Mouse (Mus musculus): ENCODE data around the gene Calu.
"Not testable (repeated sequence)": the region's sequence is repeated elsewhere in the genome, so short reads cannot be mapped to it uniquely, and the experiment has no call there.

The Calu gene

GRCm38 (mm10) chr6:29363129-29363515 lies 15.3 kb downstream of the Calu start:
- DNase-seq: no peak

DNA sequence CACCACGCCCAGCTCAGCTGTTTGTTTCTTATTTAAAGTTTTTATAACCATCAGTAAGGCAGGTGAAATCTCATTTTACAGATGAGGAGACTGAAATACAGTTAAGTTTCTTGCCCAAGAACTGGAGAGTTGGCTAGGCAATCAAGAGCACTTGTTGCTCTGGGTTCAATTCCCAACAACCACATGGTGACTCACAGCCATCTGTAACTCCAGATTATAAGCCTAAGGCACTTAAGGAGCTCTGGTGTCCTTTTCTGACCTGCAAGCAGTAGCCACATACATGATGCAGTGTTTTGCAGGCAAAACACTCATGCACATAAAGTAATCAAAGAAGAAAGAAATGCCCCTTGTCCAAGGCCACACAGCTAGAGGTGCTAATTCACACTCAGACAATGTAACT lies 17.4 kb downstream of the Calu start:
- DNase-seq: no peak

DNA sequence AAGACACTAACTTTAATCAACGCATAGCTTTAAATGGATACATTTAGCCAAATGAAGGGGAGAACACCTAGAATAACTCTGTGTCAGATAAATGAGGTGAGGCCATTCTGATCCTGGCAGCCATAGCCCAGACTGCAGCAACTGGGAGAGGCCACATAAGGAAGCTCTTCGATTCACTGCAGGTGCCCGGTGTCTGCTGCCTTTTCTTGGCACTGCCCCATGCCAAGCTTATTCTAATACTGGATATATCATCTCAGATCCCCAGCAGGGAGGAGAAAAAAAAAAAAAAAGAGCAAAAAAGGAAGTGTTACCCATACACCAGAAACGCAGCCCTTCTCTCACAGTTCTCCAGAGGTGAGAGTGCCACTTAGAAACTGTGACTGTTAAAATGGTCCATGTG lies 29.5 kb downstream of the Calu start:
- no peak for DNase-seq

- DNase-seq: no peak
These were observed 30.8 kb downstream of the Calu start for GRCm38 (mm10) chr6:29378678-29379077.

GRCm38 (mm10) chr6:29379954-29380353 lies 32.1 kb downstream of the Calu start:
- DNase-seq: no peak

DNA sequence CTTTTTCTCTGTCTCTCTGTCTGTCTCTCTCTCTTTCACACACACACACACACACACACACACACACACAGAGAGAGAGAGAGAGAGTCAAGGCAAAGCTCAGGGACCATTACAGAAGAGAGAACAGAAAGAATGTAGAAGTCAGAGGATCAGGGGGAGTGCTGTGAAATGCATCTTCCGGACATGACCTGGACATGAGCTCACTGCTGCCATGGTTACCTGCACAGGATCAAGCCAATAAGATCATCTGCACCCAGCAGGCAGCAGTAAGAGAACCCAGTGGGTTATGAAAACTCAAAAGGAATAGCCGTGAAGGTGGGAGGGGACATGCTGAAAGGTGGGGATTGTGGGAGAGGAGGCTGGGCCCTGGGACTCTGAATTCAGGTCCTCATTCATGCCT lies 34.6 kb downstream of the Calu start:
- DNase-seq: no peak

- peak; percentile 6 to 14 for DNase-seq
These were observed 40.2 kb downstream of the Calu start, which contains the start of gene Opn1sw for GRCm38 (mm10) chr6:29388052-29388518. Gene Opn1sw (minus strand): TSS chr6:29388468.

GRCm38 (mm10) chr6:29388606-29389080 lies 40.8 kb downstream of the Calu start:
- peak; percentile 87 to 92 for DNase-seq

DNA sequence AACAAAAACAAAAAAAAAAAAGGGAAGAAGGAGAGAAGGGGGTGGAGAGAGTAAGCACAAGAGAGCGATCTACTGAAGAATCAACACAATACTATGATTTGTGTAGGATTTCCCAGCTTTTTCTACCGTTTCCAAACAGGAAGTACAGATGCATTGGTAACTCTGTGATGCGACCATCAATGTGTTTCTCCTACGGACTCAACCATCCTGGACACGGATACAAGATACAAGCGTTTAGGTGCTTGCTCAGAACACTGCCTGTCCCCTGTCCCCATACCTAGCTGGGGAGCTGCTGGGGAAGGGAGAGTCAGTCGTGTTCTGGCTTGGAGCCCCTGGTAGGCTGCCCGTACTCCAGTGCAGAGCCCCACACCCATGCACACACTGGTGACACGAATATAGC lies 41.6 kb downstream of the Calu start:
- no peak for DNase-seq

DNA sequence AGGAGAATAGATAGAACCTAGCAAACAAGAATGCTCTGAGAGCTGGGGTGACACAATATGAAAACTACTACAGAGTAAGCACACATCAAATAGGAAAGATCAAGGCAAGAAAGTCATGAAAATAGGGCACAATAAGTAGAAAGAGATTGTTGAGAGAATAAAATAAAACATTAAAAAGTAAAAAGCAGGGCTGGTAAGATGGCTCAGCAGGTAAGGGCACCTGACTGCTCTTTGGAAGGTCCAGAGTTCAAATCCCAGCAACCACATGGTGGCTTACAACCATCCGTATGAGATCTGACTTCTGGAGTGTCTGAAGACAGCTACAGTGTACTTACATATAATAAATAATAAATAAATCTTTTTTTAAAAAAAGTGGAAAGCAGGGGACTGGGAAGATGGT lies 42.6 kb downstream of the Calu start:
- DNase-seq: not testable (repeated sequence)

DNA sequence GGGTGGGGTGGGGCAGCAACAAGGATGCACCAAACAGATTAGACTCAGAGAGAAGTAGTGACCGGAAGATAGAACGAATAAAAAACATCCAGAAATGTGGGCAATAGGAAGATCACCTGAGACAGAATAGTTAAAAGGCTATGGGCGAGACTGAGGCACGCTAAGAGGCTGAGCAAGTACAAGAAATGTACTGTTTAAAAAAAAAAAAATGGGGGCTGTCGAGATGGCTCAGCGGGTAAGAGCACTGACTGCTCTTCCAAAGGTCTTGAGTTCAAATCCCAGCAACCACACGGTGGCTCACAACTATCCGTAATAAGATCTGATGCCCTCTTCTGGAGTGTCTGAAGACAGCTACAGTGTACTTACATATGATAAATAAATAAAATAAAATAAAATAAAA lies 43.4 kb downstream of the Calu start:
- not testable (repeated sequence) for DNase-seq

DNA sequence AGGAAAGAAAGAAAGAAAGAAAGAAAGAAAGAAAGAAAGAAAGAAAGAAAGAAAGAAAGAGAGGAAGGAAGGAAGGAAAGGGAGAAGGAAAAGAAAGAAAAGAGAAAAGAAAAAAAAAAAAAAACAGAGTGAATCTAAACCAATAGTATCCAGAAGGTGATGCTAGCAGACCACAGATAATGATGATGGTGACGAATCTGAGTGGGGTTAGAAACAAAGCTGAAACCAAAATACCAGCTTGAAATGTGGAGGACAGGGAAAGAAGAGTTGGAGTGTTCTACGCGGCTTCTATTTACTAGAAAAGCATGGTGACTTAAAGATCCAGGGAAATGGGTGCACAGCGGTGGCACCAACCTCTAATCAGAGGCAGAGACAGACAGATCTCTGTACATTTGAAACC lies 43.9 kb downstream of the Calu start:
- DNase-seq: no peak

- no peak for DNase-seq
These were observed 46.4 kb downstream of the Calu start for GRCm38 (mm10) chr6:29394286-29394685.

DNA sequence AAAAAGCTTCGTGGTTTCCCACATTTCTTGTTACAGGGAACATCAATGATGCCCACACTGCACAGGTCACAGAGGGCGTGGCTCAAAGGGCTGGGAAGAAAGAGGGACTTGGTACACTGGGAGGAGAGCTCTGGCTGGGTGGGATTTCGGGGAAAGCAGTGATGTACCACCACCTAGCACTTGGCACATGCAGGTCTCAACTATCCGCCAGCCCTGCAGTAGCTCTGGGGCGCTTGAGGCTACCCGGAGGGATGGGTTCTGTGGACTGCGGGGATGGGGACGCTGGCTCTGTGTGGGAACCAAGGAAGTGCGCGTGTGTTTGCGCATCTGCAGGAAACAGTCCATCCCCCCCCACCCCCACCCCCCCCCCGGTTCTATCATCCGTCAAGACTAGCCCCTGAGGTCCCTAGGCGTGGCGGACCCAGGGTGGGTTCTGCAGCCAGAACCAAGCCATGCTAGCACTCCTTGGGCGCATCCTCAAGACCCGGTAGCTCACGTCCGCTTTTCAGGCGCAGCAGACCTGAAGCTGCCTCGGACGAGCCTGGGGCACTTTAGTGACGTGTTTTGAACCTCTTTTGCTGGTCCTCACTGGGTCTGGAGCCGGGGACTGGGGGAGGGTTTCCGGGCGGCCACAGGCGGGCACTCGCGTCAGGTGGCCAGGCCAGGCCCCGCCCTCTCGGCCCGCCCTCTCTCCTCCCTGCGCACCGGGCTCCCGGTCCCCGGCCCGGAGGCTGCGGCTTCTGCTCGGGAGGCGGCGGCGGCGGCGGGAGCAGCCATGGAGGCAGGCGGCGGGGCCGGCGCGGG lies 48.2 kb downstream of the Calu start, which contains the start of gene Ccdc136:
Gene Ccdc136 (plus strand): TSS at position 400 of the 804 bp plus-strand sequence.
- peak; percentile 79 to 84 for DNase-seq

DNA sequence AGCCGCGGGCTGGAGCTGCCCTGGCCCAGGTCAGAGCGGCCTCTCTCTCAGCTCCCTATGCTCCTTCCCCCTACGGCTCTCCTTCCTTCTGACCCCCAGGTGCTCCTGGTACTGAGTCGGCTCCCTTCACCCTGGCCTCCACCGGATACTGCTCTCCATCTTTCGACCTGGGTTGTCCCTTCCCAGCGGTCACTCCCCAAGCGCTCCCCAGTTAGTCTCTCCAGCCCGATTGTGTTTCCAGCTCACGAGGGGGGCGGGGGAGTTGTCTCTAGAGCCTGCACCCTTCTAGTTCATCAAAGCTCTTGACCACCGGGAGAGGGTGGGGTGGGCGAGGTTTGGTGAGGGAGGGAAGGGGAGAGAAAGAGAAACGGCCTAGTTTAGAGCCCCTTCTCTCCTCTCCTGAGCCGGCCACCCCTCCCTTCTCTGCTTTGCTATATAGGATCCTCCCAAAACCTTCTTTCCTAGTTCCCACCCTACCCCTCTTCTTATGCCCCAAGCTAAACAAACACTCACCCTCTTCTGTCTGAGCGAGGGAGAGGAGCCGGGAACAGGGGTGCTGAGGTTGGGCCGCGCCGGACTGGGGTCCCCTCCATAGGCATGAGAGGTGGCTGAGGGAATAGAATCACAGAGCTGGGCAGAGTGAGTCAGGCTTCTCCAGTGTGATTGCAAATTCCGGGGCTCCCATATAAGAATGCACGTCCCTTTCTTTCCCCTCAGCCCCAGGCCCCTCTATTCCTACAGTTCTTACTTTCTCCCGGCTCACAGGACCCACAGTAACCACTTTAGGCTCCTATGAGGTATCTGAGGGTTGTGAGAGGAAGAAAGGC lies 49.1 kb downstream of the Calu start:
- DNase-seq: peak in 1 of 2 experiments; percentile 14

GRCm38 (mm10) chr6:29397575-29397974 lies 49.7 kb downstream of the Calu start:
- DNase-seq: peak in 1 of 2 experiments; percentile 15

DNA sequence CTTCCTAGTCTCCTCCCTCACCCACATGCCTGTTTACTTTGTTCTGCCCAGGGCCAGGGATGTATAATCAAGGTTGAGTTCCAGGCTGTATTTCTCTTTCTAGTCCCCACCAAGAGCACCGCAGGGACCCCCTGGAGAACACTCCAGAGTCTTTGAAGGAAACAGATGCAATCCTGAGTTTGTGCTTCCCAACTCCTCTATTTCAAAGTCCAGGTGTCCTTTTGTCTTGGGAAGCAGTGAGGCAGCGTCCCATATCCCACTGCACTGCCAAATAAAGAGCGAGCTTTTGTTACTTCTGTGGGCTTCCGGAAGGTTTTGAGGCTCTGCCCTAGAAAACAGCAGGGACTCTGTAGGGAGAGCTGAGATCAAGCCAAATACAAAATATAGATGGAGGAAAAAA lies 52.0 kb downstream of the Calu start:
- no peak for DNase-seq

GRCm38 (mm10) chr6:29402693-29403342 lies 54.9 kb downstream of the Calu start:
- no peak for DNase-seq

DNA sequence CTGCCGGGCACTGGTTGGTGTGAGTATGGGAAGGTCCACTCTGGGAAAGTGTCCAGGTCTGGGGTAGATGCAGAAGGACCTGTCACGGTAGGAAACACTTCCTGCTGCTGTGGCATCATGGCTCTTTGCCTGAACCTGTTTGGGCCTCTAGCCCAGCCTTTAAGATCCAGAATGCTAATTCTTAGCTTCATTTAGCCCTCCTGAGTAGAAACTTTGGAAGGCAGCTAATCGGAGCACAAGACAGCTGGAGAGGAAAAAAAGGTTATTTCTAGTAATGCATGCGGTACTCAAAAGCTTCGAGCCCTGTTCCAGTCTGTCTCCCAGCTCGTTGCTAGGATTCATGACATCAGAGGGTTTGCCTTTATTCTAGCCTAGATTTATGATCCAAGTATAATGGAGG lies 58.5 kb downstream of the Calu start:
- DNase-seq: no peak

- DNase-seq: no peak
These were observed 67.6 kb downstream of the Calu start for GRCm38 (mm10) chr6:29415446-29415845.

DNA sequence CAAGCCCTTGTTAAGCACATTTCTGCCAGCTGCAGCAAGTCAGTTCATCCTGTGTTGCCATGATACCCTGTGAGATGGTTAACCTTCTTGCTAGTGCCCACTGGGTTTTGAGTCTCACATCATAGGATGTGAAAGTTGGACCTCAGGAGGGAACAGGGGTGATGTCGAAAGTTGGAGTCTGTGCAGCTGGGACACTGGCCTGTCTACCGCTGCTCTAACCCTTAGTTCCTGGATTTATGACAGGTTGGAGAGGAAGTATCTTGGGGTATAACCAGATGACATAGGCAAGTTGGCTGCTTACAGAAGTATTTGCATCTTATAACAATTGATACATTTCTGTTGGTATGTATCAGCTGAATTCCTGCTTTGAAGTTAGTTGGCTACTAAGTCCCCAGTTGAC lies 72.7 kb downstream of the Calu start:
- no peak for DNase-seq

DNA sequence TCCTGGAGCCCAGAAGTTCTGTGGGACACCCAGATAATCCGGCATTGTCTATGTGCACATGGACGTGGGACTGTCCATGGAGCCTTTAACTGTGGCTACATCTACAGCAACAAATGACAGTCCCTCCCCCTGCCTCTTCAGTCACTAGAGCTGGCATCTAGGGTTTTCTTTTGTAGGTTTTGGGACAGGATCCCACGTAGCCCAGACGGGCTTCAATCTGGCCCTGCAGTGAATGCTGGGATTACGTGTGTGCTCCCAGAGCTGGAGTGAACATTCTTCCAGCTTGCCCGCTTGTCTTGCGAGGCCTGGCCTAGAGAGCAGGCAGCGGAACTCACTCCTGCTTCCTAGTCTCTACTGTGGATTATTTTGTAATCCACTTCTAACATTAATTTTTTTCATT lies 77.2 kb downstream of the Calu start:
- no peak for DNase-seq

DNA sequence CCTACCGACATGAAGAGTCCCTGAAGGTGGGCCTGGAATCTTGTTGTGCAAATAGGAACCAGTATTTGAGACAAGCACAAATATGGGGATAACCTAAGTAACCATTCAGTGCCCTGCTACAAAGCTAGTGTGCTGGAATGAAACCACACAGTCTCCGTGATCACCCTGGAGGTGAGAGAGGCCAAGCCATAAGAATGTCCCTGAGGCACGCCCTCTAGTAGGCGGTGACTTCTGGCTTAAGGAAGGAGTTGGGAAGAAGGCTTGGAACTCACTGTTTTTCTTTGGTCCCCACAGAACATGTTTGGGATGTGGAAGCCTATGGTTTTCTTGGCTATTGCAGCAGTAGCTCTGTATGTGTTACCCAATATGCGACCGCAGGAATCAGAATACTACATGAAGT lies 78.5 kb downstream of the Calu start:
- DNase-seq: no peak

All from lung, adult 18-20 months (tissue).